Mouse (Mus musculus): Measurements from ENCODE around the gene Rpl14. TPM values are rescaled to one million over a fixed set of nuclear protein-coding genes. Genes with fewer than 3 reads are reported as not detected.

Gene Rpl14
- polyA plus RNA-seq, 1 experiment from 2014 or later = 574 TPM

Other genes starting within 250 kb of the Rpl14 start
- 284 and 287 TPM in 2 replicates for gene Eif1b, start 79.2 kb upstream of the Rpl14 start, polyA plus RNA-seq (2016; fragmentation: Nextera tagmentation; extraction: Ambion mirVana)
- 1.1 and 1.3 TPM in 2 replicates for gene Entpd3, start 31.6 kb upstream of the Rpl14 start, polyA plus RNA-seq (2016; fragmentation: Nextera tagmentation; extraction: Ambion mirVana)